Mouse (Mus musculus) T-cell, adult 2 months (primary cell): ENCODE measurements around the gene Abhd6.
"Not testable (repeated sequence)": the region's sequence is repeated elsewhere in the genome, so short reads cannot be mapped to it uniquely, and the experiment has no call there.

Source experiments
- DNase-seq: peaks from one replicate; pipeline ENCODE4 v3.0.0; 2022; ENCODE audit warnings: low spot score

Abhd6 gene

GRCm38 (mm10) chr14:7999435-7999834 is 3.3 kb upstream of the Abhd6 start:
- no peak for DNase-seq

- DNase-seq: no peak
Measured at GRCm38 (mm10) chr14:8000247-8000646, 2.5 kb upstream of the Abhd6 start.

GRCm38 (mm10) chr14:8000831-8001685 is 1.6 kb upstream of the Abhd6 start:
- no peak for DNase-seq

GRCm38 (mm10) chr14:8003093-8003670 is 480 bp downstream of the Abhd6 start:
- DNase-seq: no peak

- no peak for DNase-seq
Measured at GRCm38 (mm10) chr14:8003727-8004670, 1.3 kb downstream of the Abhd6 start.

GRCm38 (mm10) chr14:8006061-8006460 is 3.4 kb downstream of the Abhd6 start:
- not testable (repeated sequence) for DNase-seq

GRCm38 (mm10) chr14:8007084-8007483 is 4.4 kb downstream of the Abhd6 start:
- no peak for DNase-seq

- no peak for DNase-seq
Measured at GRCm38 (mm10) chr14:8007486-8007885, 4.8 kb downstream of the Abhd6 start.

- no peak for DNase-seq
Measured at GRCm38 (mm10) chr14:8007923-8008322, 5.2 kb downstream of the Abhd6 start.

GRCm38 (mm10) chr14:8011297-8011696 is 8.6 kb downstream of the Abhd6 start:
- DNase-seq: no peak

- DNase-seq: no peak
Measured at GRCm38 (mm10) chr14:8011938-8012337, 9.2 kb downstream of the Abhd6 start.

- DNase-seq: no peak
Measured at GRCm38 (mm10) chr14:8015756-8016155, 13.1 kb downstream of the Abhd6 start.

- DNase-seq: no peak
Measured at GRCm38 (mm10) chr14:8016276-8016675, 13.6 kb downstream of the Abhd6 start.

GRCm38 (mm10) chr14:8016951-8017350 is 14.2 kb downstream of the Abhd6 start:
- DNase-seq: no peak

- no peak for DNase-seq
Measured at GRCm38 (mm10) chr14:8020011-8020410, 17.3 kb downstream of the Abhd6 start.

GRCm38 (mm10) chr14:8020546-8020945 is 17.8 kb downstream of the Abhd6 start:
- DNase-seq: no peak

GRCm38 (mm10) chr14:8024469-8024868 is 21.8 kb downstream of the Abhd6 start:
- DNase-seq: no peak

GRCm38 (mm10) chr14:8024936-8025335 is 22.2 kb downstream of the Abhd6 start:
- DNase-seq: no peak

- no peak for DNase-seq
Measured at GRCm38 (mm10) chr14:8026769-8027531, 24.2 kb downstream of the Abhd6 start.

- DNase-seq: no peak
Measured at GRCm38 (mm10) chr14:8028086-8028485, 25.4 kb downstream of the Abhd6 start.

- no peak for DNase-seq
Measured at GRCm38 (mm10) chr14:8029752-8030151, 27.1 kb downstream of the Abhd6 start.

- DNase-seq: no peak
Measured at GRCm38 (mm10) chr14:8030535-8030934, 27.8 kb downstream of the Abhd6 start.
